Mouse (Mus musculus) erythroblast, embryonic 14.5 days (primary cell): ENCODE data around the gene Aldh16a1.

Source experiments
- GATA1 ChIP-seq: IDR thresholded peaks from 2 replicates; pipeline ENCODE4 v1.6.1; 2012; ENCODE audit warnings: low read length, inconsistent platforms, mixed read lengths
- TAL1 ChIP-seq: IDR thresholded peaks from 3 replicates; pipeline ENCODE4 v1.6.1; 2012; ENCODE audit warnings: low read length, inconsistent platforms, mixed read lengths

DNA sequence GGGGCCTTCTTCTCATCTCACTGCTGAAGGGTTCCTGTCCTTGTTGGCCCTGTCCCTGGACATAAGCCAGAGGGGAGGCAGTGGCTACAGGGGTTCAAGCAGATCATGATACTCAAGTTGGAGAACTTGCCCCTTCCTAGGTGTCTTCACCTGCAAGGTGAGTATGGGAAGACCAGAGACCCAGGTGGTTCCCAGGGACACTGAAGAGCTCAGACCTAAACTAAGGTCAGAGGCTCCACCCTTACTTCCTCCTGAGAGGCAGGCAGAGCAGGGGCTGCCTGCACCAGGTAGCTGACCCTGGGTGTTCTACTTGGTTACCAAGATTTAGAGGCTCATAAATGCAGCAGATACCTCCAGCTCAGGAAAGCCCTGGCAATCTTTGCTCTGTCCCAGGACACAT is 32.4 kb downstream of the Aldh16a1 start:
- TF ChIP-seq GATA1: no peak
- no peak for TF ChIP-seq TAL1
